Mouse (Mus musculus): ENCODE measurements around the gene Nsmce3. TPM values are rescaled to one million over a fixed set of nuclear protein-coding genes. Genes with fewer than 3 reads are reported as not detected.
A peak's percentile ranks its signal among the peaks of the same experiment; 100 is the strongest.

Nsmce3 gene
- polyA plus RNA-seq, 1 experiment, result not detected

DNA sequence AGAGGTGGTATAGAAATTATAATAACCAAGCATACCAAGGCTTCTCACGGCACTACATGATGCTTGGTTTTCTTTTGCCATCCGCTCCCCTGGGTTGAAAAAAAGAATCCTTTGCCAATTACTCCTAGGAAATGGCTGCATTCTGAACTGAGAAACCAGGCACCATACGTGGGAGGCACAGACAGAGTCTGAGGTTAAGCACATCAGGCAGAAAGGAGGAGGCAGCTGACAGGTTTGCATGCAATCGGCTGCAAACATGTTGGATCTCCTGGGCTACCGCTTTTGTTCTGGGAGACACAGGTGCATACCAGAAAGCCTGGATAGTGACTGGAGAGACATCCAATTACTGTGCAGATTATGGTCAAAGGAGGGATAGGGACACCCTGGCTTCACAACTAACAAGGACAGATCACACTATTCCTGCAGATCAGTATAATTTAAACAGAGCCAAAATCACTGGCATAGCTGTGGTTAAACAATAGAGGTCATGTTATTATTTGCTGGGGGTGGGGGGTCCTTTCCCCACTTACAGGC lies 25.4 kb downstream of the Nsmce3 start:
- TF ChIP-seq CTCF (IDR thresholded peaks at IDR 0.05; ENCODE audit: insufficient read depth, low read depth, low read length), result no peak
- TF ChIP-seq POLR2A (IDR thresholded peaks at IDR 0.05; ENCODE audit: insufficient read depth, low read depth, low read length), result no peak
- Histone ChIP-seq H3K4me3 (ENCODE audit: insufficient read depth, low read depth, low read length) (no peak overlapping the region), H3K4me1 (ENCODE audit: control insufficient read depth, insufficient read depth, low read length) (no peaks in the 10 kb centered on the region; the same call in 1 of the 2 replicates), H3K27ac (ENCODE audit: insufficient read depth, low read depth, low read length) (no peak overlapping the region)
- WGBS, result 61% methylated on average over 5 of the region's 5 CpGs

DNA sequence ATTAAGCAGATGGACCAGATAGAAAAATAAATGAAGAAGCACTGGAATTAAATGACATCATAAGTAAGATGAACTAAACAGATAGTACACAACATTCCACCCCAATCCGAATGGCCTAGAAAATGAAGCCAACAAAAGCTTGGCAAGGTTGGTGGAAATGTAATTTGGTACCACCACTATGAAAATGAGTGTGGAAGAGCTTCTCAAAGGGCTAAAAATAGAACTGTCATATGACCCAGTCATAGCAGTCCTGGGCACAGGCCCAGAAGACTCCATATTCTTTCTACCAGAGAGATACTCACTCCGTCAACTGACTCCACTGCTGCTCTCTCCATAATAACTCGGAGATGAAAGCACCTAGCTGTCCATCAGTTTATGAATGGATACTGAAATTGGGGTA lies 26.7 kb downstream of the Nsmce3 start:
- H3K27ac ChIP-seq (ENCODE audit: insufficient read depth, low read depth, low read length), result no peak overlapping the region
- WGBS, result 82% methylated on average over 3 of the region's 3 CpGs

DNA sequence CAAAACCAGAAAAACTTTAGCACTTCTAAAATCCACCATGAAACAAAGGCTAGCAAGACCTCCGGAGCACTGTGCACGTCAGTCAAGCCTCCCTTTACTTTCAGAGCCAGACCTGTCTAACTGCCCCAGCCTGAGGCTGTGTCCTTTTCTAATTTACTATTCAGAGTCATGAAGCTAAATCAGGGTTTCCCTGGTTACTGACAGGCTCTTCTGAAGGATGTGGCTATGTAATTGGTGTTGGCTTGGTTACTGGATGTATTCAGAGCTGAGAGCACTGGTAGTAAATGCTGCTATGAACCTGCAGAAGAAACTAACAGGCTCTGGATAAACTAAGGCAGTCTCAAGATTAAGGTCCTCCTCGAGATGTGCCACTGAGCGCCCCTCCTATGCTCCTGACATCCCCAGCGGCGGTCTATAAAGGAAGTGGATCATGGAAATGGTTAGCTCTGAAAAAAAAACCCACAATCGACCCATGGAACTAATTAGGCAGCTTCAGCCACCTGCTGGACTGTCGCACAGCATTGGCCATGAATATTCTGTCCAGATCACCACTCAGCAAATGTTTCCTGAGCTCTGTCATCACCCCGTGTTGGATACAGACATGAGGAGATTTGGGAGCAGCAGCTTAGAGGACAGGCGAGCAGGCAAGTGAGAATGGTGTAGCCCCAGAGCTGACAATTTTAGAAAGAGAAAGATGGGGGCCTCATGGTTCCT lies 31.7 kb downstream of the Nsmce3 start:
- TF ChIP-seq POLR2A (IDR thresholded peaks at IDR 0.05; ENCODE audit: insufficient read depth, low read depth, low read length), result no peak
- TF ChIP-seq CTCF (IDR thresholded peaks at IDR 0.05; ENCODE audit: insufficient read depth, low read depth, low read length), result no peak
- WGBS, result 56% methylated on average over 10 of the region's 10 CpGs
- H3K4me3 ChIP-seq (ENCODE audit: insufficient read depth, low read depth, low read length), result no peak overlapping the region
- peaks cover 17% of the 10 kb centered on the region for H3K4me1 ChIP-seq (ENCODE audit: control insufficient read depth, insufficient read depth, low read length)
- no peak overlapping the region for H3K27ac ChIP-seq (ENCODE audit: insufficient read depth, low read depth, low read length)

More for the DNA sequence above, 26.7 kb downstream of the Nsmce3 start:
- peaks cover 7% of the 10 kb centered on the region for H3K4me1 ChIP-seq (ENCODE audit: control insufficient read depth, insufficient read depth, low read length)
- no peak overlapping the region for H3K4me3 ChIP-seq (ENCODE audit: insufficient read depth, low read depth, low read length)
- no peak for TF ChIP-seq POLR2A (IDR thresholded peaks at IDR 0.05; ENCODE audit: insufficient read depth, low read depth, low read length)
- no peak for TF ChIP-seq CTCF (IDR thresholded peaks at IDR 0.05; ENCODE audit: insufficient read depth, low read depth, low read length)

DNA sequence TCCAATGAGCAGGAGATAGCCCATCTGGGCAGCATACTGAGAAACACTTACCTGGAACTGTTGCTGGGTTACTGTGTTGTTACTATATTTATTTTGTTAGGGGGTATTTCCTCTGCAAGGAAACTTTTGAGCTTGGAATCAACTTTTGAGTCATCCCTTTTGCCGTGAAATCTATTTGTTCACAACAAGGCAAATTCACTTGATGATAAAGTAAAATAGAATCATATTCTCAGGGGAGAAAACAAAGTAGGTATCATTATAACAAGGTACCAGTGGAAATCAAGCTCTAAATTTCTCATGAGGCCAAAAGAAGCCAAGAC lies 32.3 kb downstream of the Nsmce3 start:
- no peak for TF ChIP-seq POLR2A (IDR thresholded peaks at IDR 0.05; ENCODE audit: insufficient read depth, low read depth, low read length)
- no peak for TF ChIP-seq CTCF (IDR thresholded peaks at IDR 0.05; ENCODE audit: insufficient read depth, low read depth, low read length)
- 62% methylated on average over 1 of the region's 1 CpGs for WGBS
- Histone ChIP-seq H3K4me1 (ENCODE audit: control insufficient read depth, insufficient read depth, low read length) (peaks cover 17% of the 10 kb centered on the region), H3K4me3 (ENCODE audit: insufficient read depth, low read depth, low read length) (no peak overlapping the region), H3K27ac (ENCODE audit: insufficient read depth, low read depth, low read length) (no peak overlapping the region)

DNA sequence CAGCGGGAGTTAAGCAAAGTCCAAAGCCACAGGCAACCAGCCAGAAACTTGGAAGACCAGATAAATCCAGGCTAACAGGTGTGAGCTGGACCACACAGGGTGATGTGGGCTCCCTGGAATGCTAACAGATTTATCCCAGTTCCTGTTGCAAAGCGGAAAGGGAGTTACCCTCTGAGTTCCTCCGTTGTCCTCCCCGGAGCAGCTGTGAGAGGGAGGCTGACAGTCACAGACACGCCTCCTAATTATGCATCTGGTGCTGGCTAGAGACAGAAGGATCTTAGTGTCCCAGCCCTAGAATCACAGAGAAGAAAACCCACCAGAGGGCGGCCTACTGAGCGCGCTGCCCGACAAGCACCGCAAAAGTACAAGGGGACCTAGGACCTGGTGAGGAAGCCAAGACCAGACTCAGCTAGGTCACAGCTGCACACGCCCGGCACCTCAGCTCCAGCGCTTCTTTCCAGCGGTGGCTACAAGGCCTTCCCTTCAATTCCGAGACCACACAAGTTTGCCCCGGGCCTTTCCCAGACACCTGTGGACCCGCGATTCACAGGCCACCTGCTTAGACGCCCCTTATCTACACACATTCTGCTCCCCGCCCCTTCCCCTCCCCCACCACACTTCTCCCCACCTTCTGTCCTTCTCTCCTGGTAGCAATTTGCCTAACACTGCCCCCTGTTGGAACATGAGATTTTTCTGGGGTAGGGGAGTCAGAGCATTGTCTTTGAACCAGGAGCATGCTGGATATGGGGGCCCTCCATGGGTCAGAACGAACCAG lies 32.8 kb downstream of the Nsmce3 start:
- peak overlapping the region; percentile 32 for H3K4me3 ChIP-seq (ENCODE audit: insufficient read depth, low read depth, low read length)
- no peak for TF ChIP-seq POLR2A (IDR thresholded peaks at IDR 0.05; ENCODE audit: insufficient read depth, low read depth, low read length)
- TF ChIP-seq CTCF (IDR thresholded peaks at IDR 0.05; ENCODE audit: insufficient read depth, low read depth, low read length), result no peak
- H3K4me1 ChIP-seq (ENCODE audit: control insufficient read depth, insufficient read depth, low read length), result peaks cover 17% of the 10 kb centered on the region
- H3K27ac ChIP-seq (ENCODE audit: insufficient read depth, low read depth, low read length), result no peak overlapping the region
- 4% methylated on average over 21 of the region's 21 CpGs for WGBS

DNA sequence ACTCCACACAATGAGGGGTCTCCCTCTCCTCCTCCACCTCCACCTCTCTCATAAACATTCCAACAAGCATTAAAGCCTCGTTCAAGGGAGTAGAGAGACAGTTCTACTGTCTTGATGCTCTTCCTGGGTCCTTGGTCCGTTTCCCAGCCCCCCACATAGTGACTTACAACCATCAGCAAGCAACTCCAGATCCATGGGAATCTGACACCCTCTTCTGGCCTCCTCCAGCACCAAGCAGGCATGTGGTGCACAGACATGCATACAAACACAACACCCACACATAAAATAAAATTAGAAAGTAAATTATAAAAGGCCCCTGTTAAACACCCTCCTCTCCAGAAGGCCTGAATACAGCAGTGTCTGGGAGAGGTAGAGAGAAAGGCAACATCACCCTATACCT lies 33.5 kb downstream of the Nsmce3 start:
- H3K27ac ChIP-seq (ENCODE audit: insufficient read depth, low read depth, low read length), result no peak overlapping the region
- H3K4me3 ChIP-seq (ENCODE audit: insufficient read depth, low read depth, low read length), result no peak overlapping the region
- WGBS, result 83% methylated on average over 2 of the region's 2 CpGs
- no peak for TF ChIP-seq CTCF (IDR thresholded peaks at IDR 0.05; ENCODE audit: insufficient read depth, low read depth, low read length)
- no peak for TF ChIP-seq POLR2A (IDR thresholded peaks at IDR 0.05; ENCODE audit: insufficient read depth, low read depth, low read length)
- H3K4me1 ChIP-seq (ENCODE audit: control insufficient read depth, insufficient read depth, low read length), result peaks cover 17% of the 10 kb centered on the region

DNA sequence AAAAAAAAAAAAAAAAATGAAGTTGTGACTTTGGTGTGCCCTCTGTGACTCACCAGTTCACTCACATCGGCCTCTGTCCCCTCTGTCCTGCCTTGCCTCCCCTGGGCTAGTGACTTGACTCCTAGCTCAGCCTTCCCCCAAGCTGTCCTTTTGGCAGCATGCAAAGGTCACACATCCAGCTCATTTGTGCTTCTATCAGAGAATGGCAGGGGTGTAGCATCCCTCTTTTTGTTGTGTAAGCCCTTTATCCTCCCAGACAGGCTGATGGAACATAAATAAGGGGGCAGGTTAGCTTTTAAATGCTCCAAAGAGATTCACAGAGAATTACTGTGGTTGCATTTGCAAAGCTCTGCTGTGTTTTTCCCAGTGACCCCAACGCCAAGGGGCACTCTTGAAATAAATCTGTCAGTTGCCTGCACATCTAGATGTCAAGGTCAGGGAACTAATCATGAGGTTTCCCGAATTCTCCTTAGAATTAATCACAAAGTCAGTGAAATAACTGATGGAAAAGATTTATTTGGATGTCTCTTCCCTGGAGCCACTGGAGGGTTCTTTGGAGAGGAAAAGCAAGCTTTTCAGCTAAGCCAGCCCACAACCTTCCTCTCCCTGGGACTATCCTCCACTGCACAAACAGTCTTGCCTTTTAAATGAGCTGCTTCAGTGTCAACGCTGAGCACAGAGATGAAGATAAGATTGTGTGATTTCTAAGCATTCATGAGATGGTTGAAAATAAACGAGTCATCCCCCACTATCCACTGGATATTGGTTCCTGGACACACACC lies 42.4 kb downstream of the Nsmce3 start:
- Histone ChIP-seq H3K4me3 (ENCODE audit: insufficient read depth, low read depth, low read length) (no peak overlapping the region), H3K4me1 (ENCODE audit: control insufficient read depth, insufficient read depth, low read length) (peaks cover 5% of the 10 kb centered on the region), H3K27ac (ENCODE audit: insufficient read depth, low read depth, low read length) (0 out of 2 replicates have a peak overlapping the region, but pooled peaks have one; percentile 40)
- no peak for TF ChIP-seq POLR2A (IDR thresholded peaks at IDR 0.05; ENCODE audit: insufficient read depth, low read depth, low read length)
- no peak for TF ChIP-seq CTCF (IDR thresholded peaks at IDR 0.05; ENCODE audit: insufficient read depth, low read depth, low read length)
- 54% methylated on average over 5 of the region's 5 CpGs for WGBS

DNA sequence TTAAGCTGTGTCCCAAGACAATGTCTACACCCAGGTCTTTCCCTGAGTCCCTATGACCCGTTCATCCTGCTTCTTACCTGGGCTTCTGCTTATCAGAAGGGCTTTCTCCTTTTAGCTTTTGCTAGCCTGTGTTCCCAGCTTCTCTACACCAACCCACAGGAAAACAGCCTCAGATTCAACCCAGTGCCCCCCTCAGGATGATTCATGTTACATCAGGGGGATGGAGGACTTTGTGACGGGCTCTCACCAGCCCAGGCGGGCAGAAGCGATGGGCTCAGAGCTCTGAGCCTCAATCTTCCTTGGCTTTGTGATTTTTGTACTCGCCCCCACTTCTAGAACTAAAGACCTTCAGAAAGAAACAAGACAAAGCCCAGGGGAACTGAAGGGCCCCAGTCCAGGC lies 51.7 kb downstream of the Nsmce3 start:
- Histone ChIP-seq H3K4me3 (ENCODE audit: insufficient read depth, low read depth, low read length) (no peak overlapping the region), H3K27ac (ENCODE audit: insufficient read depth, low read depth, low read length) (no peak overlapping the region), H3K4me1 (ENCODE audit: control insufficient read depth, insufficient read depth, low read length) (no peaks in the 10 kb centered on the region)
- WGBS, result 94% methylated on average over 5 of the region's 5 CpGs
- no peak for TF ChIP-seq POLR2A (IDR thresholded peaks at IDR 0.05; ENCODE audit: insufficient read depth, low read depth, low read length)
- TF ChIP-seq CTCF (IDR thresholded peaks at IDR 0.05; ENCODE audit: insufficient read depth, low read depth, low read length), result no peak
